Mouse (Mus musculus) forebrain, embryonic 12.5 days (tissue): ENCODE measurements around the gene Pik3r1. TPM values are rescaled to one million over a fixed set of nuclear protein-coding genes. Genes with fewer than 3 reads are reported as not detected.

ENCODE experiments used
- ATAC-seq: fragments of 200-750 bp; cut with Nextera tagmentation; 2 replicates; pipeline ENCODE4 v1.8.0; 2017; ENCODE audit warnings: moderate TSS enrichment; ENCODE audit not compliant: low FRiP score
- H3K27ac ChIP-seq: fragments of 300-500 bp; sonication (generic); 2 replicates; pipeline ENCODE4 v1.5.1; 2016; ENCODE audit warnings: mild to moderate bottlenecking
- H3K27me3 ChIP-seq: fragments of 300-500 bp; sonication (generic); 2 replicates; pipeline ENCODE4 v1.6.1; 2016; ENCODE audit warnings: mild to moderate bottlenecking
- H3K36me3 ChIP-seq: fragments of 300-500 bp; sonication (generic); replicated peaks from 2 replicates; pipeline ENCODE4 v1.6.1; 2016; ENCODE audit warnings: mild to moderate bottlenecking
- H3K4me1 ChIP-seq: fragments of 300-500 bp; sonication (generic); 2 replicates; pipeline ENCODE4 v1.6.1; 2016
- H3K4me2 ChIP-seq: fragments of 300-500 bp; sonication (generic); 2 replicates; pipeline ENCODE4 v1.6.1; 2016; ENCODE audit warnings: mild to moderate bottlenecking, moderate library complexity
- H3K4me3 ChIP-seq: fragments of 300-500 bp; sonication (generic); replicated peaks from 2 replicates; pipeline ENCODE4 v1.5.1; 2016; ENCODE audit warnings: mild to moderate bottlenecking
- H3K9ac ChIP-seq: fragments of 300-500 bp; sonication (generic); 2 replicates; pipeline ENCODE4 v1.6.1; 2016; ENCODE audit warnings: mild to moderate bottlenecking
- H3K9me3 ChIP-seq: fragments of 300-500 bp; sonication (generic); 2 replicates; pipeline ENCODE4 v1.6.1; 2016
- WGBS: fragments of 180-500 bp; shearing (Covaris S2); methylation state at CpG from one replicate; pipeline ENCODE4 v1.1.7; 2016; 5-methylcytosine and 5-hydroxymethylcytosine counted together
- polyA plus RNA-seq: library from polyadenylated mRNA; unstranded; fragments of >200 nt; fragmentation: Nextera tagmentation; extraction: Ambion mirVana; gene quantifications from 2 replicates; pipeline ENCODE4 v1.2.1, GENCODE M21; 2016

Gene Pik3r1
- polyA plus RNA-seq, 1 experiment from 2014 or later = 20.4 TPM

DNA sequence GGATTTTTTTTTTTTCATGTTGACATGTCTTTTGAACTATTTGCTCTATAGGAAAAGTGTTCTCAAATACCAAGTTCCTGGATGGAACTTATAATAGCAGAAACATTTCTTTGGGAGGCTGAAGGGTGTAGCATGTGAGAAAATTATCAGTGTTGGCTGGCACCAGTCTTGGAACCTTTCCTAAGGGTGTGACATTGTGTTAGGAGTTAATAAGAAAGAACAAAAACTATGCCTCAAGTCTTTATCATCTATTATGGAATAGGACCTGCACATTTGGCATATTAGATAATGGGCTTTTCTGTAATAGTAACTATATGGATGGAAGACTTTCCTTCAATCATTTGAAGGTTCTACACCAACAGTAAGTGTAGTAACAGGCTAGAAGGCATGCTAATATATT, 134.4 kb downstream of the Pik3r1 start:
- H3K9me3 ChIP-seq = no peaks in the 10 kb centered on the region
- H3K36me3 ChIP-seq = no peaks in the 10 kb centered on the region
- 0 out of 2 replicates have a peak, but pooled peaks cover 5% of the 10 kb centered on the region for H3K4me1 ChIP-seq
- H3K9ac ChIP-seq = no peak overlapping the region
- no peak overlapping the region for H3K4me3 ChIP-seq
- no peak overlapping the region for H3K4me2 ChIP-seq
- H3K27ac ChIP-seq = no peak overlapping the region
- no peak for ATAC-seq
- H3K27me3 ChIP-seq = no peaks in the 10 kb centered on the region

DNA sequence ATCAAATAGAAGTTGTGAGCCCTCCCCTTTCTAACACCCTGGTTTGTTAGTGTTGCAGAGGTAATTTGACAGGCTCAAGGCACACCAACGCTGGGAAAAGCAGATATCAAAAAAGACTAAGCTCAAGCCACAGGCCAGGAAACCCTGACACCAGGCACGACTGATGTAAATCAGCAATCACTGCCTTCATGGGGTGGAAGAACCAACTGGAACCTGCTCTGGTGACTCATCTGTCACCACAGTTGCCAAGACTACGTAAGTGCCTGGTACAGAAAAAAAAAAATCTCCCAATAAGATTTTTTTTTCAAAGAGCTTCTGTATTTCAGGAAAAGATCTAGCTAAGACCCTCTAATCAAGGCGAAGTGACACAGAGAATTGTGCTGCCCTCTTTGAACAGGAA, 135.2 kb downstream of the Pik3r1 start:
- Histone ChIP-seq H3K4me1 (0 out of 2 replicates have a peak, but pooled peaks cover 5% of the 10 kb centered on the region), H3K27me3 (no peaks in the 10 kb centered on the region), H3K9me3 (no peaks in the 10 kb centered on the region), H3K4me2 (no peak overlapping the region), H3K36me3 (no peaks in the 10 kb centered on the region), H3K4me3 (no peak overlapping the region), H3K9ac (no peak overlapping the region), H3K27ac (no peak overlapping the region)
- 81% methylated on average over 4 of the region's 4 CpGs for WGBS
- ATAC-seq = no peak

DNA sequence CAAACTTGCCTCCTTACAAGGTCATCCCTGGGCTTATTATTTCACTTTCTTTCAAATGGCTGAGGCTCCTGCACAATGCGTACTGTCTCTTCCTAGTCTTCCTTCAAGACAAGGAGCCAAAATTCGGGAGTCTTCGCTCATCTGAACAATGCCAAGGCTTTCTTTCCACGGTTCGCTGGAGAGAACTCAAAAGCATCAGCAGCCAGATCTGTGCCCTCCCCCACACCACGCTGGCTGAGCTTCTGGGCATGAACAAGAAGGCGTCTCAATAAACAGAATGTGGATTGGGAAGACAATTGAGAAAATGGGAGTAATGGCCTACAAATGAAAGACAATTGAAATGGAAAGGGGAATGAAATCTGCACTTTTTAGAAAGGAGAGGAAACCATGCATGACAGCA, 136.5 kb downstream of the Pik3r1 start:
- no peak for ATAC-seq
- 0 out of 2 replicates have a peak, but pooled peaks cover 5% of the 10 kb centered on the region for H3K4me1 ChIP-seq
- no peaks in the 10 kb centered on the region for H3K27me3 ChIP-seq
- no peak overlapping the region for H3K4me3 ChIP-seq
- H3K9ac ChIP-seq = no peak overlapping the region
- WGBS = 43% methylated on average over 7 of the region's 7 CpGs
- no peaks in the 10 kb centered on the region for H3K36me3 ChIP-seq
- H3K27ac ChIP-seq = no peak overlapping the region
- no peak overlapping the region for H3K4me2 ChIP-seq
- H3K9me3 ChIP-seq = no peaks in the 10 kb centered on the region
